Mouse (Mus musculus) E14TG2a.4 (cell line): ENCODE results near the gene Prkca.

Source experiments
- CTCF ChIP-seq: conservative IDR thresholded peaks from 2 replicates; pipeline ENCODE4 v1.5.1; 2014; ENCODE audit warnings: low read length
- POU5F1 ChIP-seq: IDR thresholded peaks from 2 replicates; pipeline ENCODE4 v1.6.1; 2014; ENCODE audit warnings: low read length, borderline replicate concordance

DNA sequence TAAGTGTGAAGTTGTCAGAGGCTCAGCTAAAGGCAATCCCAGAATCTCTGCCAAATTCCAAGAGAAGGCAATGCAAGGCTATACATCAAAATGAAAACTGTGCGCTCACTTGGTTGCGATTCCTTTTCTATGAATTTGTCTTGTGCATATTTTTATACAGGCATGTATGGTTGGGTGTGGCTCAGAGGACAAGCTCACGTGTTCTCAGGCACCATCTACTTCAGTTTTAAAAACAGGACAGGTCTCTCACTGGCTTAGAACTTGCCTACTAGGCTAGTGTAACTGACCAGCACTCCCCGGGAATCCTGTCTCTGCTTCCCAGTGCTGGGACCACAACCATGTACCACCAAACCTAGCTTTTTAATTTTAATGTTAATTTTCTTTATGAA lies 34.6 kb upstream of the Prkca start:
- TF ChIP-seq CTCF: no peak
- TF ChIP-seq POU5F1: no peak
